Mouse (Mus musculus) frontal cortex, postnatal 10 days (tissue): Measurements from ENCODE around the gene Mphosph9.
"Not testable (repeated sequence)": the region's sequence is repeated elsewhere in the genome, so short reads cannot be mapped to it uniquely, and the experiment has no call there.

Experiments used
- DNase-seq, 2 experiments: peaks; one replicate each; pipeline ENCODE4 v3.0.0; 2022; ENCODE audit warnings: low spot score in 2 of 2, mixed read lengths in 1 of 2

Gene Mphosph9

DNA sequence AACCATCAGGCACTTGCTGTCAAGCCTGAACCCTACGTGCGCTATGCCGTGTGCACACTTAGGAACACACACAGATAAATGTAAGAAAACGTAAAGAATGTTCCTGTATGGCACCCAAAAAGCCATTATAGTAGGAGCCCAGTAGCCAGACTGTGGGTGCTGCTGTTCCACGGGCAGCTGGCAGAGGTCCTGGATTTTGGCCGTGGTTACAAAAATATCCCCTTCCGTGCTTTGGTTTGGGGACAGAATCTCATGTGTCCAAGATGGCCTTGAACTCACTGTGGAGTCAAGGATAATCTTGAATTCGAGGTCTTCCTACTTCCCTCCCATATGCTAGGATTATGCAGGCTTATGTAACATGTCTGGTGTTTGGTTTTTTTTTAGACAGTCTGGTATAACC lies 15.1 kb upstream of the Mphosph9 start:
- DNase-seq: no peak

DNA sequence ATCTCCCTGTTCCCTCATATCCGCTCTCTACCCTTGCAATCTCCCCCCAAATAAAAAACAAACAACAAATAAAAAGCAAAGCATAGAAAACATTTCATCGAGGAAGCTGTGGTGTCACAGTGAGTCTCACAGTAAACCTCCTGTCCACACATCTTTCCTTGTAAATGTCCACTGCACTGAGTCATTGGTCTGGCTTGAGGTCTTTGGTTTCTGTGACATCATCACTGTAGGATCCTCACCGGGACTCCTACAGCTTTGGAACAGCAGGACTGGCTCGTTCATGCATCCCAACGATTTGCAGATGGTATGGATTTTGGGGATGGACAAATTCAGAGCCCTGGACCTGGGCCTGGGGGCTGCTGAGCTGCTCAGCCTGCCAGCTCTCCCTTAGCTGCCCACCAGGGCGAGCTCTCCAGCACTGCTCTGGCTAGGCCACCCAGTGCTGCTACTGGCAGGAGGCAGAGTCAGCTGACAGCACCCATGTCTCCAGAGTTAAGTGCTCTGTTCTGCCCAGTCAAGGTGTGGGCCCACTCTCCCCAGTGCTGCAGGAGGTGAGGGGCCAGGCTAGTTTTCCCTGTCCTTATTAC lies 14.1 kb upstream of the Mphosph9 start:
- not testable (repeated sequence) for DNase-seq

DNA sequence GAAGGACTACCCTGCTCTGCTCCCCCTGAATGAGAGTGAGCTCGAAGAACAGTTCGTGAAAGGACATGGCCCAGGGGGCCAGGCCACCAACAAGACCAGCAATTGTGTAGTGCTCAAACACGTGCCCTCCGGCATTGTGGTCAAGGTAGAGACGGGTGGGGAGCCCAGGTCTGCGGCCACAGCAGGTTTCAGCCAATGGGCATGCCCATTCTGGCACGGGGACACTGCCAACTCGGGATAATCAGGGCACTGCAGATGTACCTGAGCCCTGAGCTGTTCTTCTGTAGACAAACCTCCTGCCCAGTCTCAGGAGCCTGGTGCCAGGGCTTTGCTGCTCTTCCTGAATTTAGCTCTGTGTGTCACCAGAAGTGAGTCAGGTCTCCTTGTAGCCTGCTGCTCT lies 11.0 kb upstream of the Mphosph9 start:
- DNase-seq: no peak

DNA sequence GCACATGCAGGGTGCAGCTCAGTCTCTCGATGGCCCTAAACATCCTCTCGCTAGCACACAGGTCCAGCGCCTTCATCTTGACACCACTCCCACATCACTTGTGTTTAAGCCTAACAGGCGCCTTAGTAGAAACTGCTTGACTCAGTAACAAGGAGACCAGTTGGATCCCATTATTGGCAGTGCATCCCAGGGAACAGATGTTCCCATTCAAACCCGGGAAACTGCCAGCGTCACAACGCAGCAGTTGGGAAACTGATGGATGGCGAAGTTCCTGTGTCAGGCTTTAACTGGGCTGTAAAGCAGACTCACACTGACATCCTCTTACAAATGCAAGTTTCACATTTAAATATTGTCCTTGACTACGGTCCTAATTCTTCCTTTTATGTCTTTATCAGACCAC lies 10.1 kb upstream of the Mphosph9 start:
- DNase-seq: no peak

DNA sequence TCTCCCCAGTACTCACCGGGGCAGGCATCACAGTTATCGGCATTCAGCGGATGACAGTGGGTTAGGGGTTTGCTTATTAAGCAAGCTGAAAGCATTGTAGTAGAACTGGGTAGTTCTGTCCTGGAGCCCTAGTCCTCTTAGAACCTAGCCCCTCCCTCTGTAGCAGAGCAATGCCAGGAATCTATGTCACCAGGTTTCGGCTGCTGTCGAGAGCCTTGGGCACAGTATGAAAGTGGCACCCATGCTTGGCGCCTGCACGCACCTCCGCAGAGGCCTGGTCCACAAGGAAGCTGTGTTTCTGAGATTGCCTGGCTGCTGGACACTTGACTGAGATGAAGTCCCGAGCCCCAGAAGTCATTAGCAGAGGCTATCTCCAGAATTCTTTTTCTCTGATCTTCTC lies 9.3 kb upstream of the Mphosph9 start:
- DNase-seq: no peak

DNA sequence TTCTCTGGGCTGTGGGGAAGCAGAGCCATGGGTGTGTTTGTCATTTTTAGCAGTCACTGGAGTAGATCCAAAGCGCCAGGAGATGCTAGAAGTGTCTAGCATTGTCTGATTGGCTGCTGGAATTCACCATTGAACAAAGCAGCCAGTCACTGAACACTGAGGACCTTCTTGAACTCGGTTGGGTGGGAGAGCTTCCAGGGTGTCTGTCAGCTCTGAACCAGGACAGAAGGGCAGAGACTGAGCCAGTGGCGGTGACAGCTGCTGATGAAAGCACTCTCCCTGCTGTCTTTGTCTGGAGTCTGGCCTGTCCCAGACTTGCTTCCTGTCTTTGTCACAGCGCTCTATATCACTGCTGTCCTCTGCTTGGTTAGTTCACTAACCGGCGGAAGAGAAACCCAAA lies 6.6 kb upstream of the Mphosph9 start:
- peak; percentile 48 to 70 for DNase-seq

DNA sequence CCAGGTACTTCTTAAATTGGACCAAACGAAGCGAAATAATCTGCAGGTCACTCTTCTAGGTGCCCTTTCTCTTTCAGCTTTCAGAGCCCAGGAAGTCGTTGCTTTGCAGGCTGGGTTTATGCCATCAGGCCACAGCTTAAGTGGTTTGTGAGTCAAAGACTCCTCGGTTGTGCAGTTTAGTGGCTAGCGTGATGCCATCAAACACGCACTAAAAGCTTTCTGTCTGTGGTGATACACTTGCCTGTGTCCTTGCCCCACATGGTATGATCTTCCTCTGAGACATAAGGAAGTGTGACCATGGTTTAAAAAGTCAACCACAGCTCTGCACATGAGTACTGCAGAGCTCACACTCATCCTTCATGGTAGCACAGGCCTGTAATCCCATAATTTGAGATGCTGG lies 2.3 kb upstream of the Mphosph9 start:
- DNase-seq: no peak

DNA sequence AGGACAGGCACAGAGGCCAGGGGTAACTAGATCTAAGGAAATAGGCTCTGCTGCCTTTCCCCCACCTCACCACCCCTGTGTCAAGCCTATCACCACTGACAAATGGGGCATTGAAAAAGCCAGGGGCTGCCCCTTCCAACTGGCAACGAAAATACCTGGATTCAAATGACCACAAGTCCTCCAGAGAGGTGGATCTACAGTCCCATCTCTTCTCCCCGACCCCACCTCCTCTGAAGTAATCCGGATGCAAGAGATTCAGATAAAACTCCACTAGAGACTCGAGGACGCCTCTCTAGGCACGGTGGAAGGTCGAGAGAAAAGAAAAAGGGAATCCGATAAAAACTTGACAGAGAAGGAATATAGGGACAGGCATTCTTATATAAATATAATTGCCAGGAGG lies 943 bp downstream of the Mphosph9 start:
- DNase-seq: no peak

DNA sequence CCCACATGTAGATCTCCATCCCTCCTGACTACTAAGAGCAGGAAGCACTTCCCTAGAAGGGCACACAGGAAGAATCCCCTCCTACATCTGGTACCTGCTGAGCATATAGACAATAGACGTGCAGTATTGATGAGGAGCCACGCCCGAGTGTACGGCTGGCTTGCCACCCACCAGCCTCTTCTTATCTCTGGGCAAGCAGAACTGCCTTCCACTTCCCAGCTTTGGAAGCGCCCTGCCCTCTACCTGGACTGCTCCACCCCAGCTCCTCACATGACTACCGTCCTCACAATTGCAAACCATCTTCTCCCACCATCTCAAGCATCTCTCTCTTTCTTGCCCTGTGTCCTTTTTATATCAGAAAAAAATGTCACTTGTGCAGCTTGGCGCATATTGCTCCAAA lies 10.1 kb downstream of the Mphosph9 start:
- no peak for DNase-seq

DNA sequence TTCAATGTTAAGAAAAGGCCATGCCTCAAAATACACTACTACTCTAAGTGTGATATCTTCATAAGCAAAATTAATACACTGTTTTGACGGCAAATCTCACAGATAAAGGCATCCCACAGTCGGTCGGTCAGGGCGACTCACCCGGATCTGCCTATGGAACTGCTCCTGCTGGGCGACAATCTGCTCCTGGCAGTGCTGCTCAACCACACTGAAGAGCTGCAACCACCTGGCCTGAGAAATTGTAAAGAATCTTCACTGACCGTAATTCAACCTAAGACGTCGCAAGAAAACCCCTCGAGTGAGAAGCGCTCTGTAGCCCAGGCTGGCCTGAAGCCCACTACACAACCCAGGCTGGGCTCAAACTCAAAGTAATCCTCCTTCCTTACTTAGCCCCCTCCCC lies 11.8 kb downstream of the Mphosph9 start:
- DNase-seq: no peak

DNA sequence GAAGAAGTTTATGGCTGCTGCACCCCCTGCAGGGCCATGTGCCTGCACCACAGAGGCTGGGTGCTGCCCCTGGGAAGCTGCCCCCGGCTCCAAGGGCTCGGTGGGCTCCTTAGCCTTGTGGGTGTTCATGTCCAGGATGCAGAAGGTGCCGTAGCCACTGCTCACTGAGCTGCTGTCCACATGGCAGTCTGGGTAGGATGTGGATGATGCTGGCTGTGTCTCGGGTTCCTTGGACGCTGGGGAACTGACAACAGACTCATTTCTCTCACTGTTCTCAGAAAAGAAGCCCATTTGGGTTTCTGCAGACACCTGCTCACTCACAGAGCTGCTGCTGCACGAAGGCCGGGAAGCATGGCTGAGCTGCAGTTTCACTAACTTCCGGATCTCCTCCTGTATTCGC lies 12.3 kb downstream of the Mphosph9 start:
- DNase-seq: no peak

DNA sequence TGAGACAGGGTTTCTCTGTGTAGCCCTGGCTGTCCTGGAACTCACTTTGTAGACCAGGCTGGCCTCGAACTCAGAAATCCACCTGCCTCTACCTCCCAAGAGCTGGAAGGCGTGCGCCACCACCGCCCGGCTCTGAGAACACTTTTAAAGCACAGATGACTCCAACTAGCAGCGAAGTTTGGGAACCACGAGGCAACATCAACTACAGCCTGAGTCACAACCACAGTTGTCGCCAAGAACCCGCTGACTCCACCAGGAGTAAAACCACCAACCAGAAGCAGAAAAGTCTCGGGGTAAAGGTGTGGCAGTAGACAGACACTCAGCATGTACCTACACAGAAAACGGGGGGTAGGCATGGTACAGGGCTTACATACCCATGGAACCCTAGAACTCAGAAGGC lies 17.7 kb downstream of the Mphosph9 start:
- no peak for DNase-seq

DNA sequence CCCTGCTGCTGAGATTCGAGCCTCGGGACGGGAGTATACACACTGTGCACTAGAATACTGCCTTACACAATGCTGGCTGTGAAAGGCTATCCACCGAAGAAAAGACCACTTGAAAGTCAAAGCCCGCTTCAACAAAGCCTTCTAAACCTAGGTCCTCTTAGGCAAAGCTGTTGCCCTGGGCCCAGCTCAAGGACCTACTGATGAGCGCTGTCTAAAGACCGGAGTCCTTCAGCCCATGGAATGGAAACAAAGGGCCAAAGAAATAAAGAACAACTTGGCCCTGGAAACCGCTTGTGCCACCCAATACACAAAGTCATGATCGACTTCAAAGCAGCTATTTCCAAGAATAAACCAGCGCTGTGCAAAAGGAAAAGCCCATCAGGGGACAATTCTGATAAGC lies 18.6 kb downstream of the Mphosph9 start:
- no peak for DNase-seq

DNA sequence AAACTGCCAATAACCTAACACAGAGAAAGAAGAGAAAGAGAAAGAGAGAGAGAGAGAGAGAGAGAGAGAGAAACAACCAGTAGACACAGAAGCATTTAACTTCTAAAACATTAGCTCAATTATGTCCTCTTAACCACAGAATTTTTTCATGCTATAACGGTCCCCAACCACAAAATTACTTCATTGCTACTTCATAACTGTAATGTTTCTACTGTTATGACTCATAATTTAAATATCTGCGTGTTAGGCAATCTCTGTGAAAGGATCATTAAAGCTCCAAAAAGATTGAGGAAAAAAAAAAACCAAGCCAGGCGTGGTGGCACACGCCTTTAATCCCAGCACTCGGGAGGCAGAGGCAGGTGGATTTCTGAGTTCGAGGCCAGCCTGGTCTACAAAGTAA lies 24.9 kb downstream of the Mphosph9 start:
- DNase-seq: not testable (repeated sequence)

DNA sequence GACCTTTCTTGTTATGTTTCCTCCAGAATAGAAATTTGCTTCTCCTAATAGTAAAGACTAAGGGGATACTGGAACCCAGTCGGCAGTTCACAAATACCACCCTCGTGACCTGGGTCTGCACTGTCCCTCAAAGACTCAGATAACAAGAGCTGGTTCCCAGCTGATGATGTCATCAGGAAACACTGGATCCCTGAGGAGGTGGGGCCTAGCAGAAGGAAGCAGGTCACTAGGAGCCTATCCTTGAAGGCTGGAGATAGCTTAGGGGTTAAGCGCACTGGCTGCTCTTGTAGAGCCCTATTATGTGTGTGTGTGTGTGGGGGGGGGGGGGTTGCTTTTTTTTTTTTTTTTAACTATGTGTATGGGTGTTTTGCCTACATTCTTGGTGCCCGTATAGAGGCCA lies 27.6 kb downstream of the Mphosph9 start:
- DNase-seq: no peak

DNA sequence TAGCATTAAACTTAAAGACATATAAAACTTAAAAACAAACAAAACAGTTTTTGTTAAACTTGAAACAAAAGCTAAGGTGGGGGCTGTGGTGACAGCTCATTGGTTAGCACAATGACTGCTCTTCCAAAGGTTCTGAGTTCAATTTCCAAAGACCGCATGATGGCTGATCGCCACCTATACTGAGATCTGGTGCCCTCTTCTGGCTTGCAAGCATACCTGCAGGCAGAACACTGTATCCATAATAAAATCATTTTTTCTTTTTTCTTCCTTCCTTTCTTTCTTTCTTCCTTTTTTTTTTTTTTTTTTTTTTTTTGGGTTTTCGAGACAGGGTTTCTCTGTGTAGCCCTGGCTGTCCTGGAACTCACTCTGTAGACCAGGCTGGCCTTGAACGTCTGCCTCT lies 28.5 kb downstream of the Mphosph9 start:
- DNase-seq: not testable (repeated sequence)

DNA sequence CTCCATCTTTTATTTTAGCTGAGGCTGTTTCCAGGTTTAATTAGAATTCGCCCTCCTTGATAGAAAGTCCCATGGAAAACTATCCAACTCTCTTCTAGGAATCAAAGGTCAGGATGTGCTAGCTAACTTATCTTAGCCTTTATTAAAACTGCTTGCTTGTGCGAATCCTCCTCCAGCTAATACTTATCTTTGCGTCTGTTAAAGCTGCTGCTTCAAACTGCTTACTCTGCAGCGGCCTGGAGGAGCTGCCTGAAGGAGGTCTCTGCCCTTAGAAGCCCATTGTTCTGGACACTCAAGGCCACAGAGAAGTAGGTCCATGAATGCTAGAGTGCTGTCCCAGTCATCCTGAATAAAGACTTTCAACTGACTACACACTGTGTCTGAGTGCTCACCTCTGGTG lies 31.3 kb downstream of the Mphosph9 start:
- DNase-seq: no peak

DNA sequence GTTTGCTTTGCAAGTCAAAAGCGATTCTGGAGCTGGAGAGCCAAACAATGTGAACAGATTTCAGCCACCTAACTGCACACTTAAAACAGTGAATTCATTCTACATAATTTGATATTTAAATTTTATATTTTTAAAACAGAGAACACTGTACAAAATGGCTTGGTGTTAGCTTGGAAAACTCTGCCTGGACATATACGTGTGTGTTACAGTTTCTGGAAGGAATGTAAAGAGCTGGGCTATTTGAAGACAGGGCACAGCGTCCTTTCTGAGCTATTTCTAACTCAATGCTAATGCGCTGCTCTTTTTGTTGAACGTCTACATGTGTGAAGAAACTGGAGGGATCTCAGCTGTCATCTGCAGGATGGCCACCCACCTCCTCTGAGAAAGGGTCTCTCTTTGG lies 33.8 kb downstream of the Mphosph9 start:
- DNase-seq: no peak

DNA sequence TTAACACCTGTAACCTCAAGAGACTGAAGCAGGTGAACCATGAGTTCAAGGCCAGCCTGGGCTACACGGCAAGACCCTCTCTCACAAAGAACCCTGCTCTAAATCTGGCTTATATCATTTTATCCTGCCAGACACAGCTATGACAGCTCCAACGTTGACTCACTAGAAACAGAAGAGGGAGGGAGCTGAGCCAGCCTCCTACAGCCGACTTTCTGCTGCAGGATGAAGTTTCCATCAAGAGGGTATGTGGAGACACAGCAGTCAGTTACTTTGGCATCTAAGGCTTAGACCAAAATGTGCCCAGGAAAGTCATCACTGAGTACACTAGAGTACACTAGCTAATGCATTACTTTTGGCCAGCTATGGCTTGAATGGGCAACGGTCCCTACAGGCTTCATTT lies 37.6 kb downstream of the Mphosph9 start:
- no peak for DNase-seq

DNA sequence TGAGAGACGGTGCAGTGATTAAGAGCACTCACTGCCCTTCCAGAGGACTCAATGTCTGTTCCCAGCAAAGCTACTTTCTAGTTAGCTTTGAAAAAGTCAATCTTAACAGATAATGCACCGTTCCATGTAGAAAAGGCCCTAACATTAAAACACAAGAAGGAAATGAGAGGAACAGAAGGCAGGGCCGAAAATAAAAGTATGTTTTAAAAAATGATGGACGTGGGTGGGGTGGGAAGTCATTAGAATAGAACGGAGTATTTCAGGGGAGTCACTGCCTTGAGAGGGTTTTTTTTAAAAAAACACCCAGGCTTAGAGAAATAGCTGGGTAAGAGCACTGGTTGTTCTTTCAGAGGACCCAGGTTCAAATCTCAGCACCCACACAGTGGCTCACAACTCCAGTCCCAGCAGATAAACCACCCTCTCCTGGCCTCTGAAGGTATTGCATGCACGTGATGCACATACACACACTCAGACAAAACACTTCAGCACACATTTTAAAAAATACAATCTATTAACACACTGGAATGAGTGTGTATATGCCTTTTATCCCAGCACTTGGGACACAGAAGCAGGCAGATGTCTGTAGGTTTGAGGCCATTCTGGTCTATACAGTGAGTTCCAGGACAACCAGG lies 40.0 kb downstream of the Mphosph9 start:
- no peak for DNase-seq

DNA sequence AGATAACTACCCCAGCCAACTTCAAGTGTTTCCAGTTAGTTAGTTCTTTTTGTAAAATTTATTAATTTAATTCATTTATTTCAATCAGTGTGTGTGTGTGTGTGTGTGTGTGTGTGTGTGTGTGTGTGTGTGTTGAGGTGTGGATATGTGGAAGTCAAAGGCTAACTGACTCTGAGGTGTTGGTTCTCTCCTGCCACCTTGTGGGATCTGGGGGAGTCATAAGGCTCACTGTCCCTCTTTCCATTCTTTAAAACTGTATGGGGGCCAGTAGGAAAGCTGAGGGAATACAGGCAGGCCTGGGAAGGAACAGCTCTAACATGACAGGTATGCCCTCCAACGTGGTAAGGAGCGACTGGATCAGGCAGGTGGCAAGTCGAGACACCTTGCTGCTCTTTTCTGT lies 43.4 kb downstream of the Mphosph9 start:
- DNase-seq: no peak

DNA sequence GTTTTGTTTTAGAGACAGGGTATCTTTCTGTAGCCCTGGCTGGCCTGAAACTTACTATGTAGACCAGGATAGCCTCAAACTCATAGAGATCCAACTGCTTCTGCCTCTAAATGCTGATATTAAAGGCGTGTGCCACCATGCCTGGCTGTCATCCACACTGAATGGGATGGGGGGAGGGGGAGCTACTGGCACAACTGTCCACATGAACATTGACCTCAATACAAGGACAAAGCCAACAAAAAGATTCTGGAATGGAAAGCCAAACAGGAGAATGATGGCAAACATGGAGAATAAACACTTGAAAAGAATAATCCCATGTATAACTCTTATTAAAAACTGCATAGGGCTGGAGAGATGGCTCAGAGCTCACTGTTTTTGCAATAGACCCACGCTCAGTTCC lies 44.9 kb downstream of the Mphosph9 start:
- no peak for DNase-seq

DNA sequence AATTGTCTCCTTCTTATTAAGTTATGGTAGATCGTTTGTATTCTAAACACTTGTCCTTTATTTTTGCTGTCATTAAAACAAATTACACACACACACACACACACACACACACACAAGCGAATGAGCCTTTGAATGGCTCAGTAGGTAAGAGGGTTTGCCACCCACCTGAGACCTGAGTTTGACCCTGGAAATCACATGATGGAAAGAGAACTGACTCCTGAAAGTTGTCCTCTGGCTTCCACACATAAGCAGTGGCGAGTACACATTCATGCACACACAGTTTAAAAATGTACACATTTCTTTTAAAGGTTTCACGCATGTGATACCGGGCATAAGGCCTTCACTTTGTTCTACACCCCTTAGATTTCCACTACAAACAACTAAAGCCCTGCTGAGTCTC lies 57.5 kb downstream of the Mphosph9 start:
- no peak for DNase-seq

DNA sequence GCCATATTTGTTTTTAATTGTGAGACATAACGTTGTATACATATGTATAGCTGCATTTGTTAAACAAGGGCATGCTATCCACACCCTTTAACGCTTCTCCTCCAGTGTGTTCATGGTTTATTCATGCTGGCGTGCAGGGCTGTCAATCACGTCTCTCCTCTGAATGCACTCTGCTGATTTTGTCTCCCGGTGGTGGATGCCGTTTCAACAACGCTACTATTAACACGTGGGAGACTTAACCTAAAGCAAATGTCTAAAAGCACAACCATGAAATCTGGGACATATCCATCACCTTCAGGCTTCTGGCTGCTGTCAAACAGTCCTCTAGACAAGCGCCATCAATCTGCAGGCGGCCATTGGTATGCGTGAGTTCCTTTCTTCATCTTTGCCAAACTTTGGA lies 58.1 kb downstream of the Mphosph9 start:
- DNase-seq: no peak
